Mouse (Mus musculus): ENCODE results near the gene Olfr1150-ps1.

Gene Olfr1150-ps1

GRCm38 (mm10) chr2:87843693-87844092, at the start of gene Olfr1150-ps1:
Gene Olfr1150-ps1 (plus strand): TSS chr2:87843993.
- DNase-seq (ENCODE audit: low spot score in 2 of 2), result no peak

- no peak for DNase-seq (ENCODE audit: low spot score in 2 of 2)
Measured at GRCm38 (mm10) chr2:87800292-87800691, 43.5 kb upstream of the Olfr1150-ps1 start, which contains the start of gene Olfr1143. Gene Olfr1143 (plus strand): TSS chr2:87800592.

- DNase-seq (ENCODE audit: low spot score in 2 of 2), result no peak
Measured at GRCm38 (mm10) chr2:87809522-87809921, 34.3 kb upstream of the Olfr1150-ps1 start, which contains the start of gene Olfr1145. Gene Olfr1145 (plus strand): TSS chr2:87809822.

- DNase-seq (ENCODE audit: low spot score in 2 of 2), result no peak
Measured at GRCm38 (mm10) chr2:87830233-87830632, 13.6 kb upstream of the Olfr1150-ps1 start, which contains the start of gene Olfr1148. Gene Olfr1148 (plus strand): TSS chr2:87830533.

- no peak for DNase-seq (ENCODE audit: low spot score in 2 of 2)
Measured at GRCm38 (mm10) chr2:87855562-87855961, 11.8 kb downstream of the Olfr1150-ps1 start, which contains the start of gene Olfr1151. Gene Olfr1151 (plus strand): TSS chr2:87855862.

GRCm38 (mm10) chr2:87866192-87866591, 22.4 kb downstream of the Olfr1150-ps1 start, which contains the start of gene Olfr1152:
Gene Olfr1152 (plus strand): TSS chr2:87866492.
- no peak for DNase-seq (ENCODE audit: low spot score in 2 of 2)

GRCm38 (mm10) chr2:87894662-87895061, 50.9 kb downstream of the Olfr1150-ps1 start, which contains the start of gene Olfr1153:
Gene Olfr1153 (plus strand): TSS chr2:87894962.
- DNase-seq (ENCODE audit: low spot score in 2 of 2), result no peak

Data from natural killer cell, adult 2 months (primary cell).